Mouse (Mus musculus) forebrain, embryonic 11.5 days (tissue): ENCODE measurements around the gene Col23a1. TPM values are rescaled to one million over a fixed set of nuclear protein-coding genes. Genes with fewer than 3 reads are reported as not detected.

ENCODE experiments used
- ATAC-seq: fragments of 200-750 bp; cut with Nextera tagmentation; replicated peaks from 2 replicates; pipeline ENCODE4 v1.8.0; 2017; ENCODE audit warnings: moderate TSS enrichment; ENCODE audit not compliant: low FRiP score
- DNase-seq: peaks from one replicate; pipeline ENCODE4 v3.0.0-alpha.2; 2017; ENCODE audit warnings: low spot score
- H3K27ac ChIP-seq: fragments of 300-500 bp; sonication (generic); 2 replicates; pipeline ENCODE4 v1.5.1; 2014; ENCODE audit warnings: low read depth, low read length
- H3K27me3 ChIP-seq: fragments of 300-500 bp; sonication (generic); 2 replicates; pipeline ENCODE4 v1.6.1; 2014; ENCODE audit warnings: mild to moderate bottlenecking, low read length, mixed read lengths; ENCODE audit not compliant: control insufficient read depth, insufficient read depth
- H3K36me3 ChIP-seq: fragments of 300-500 bp; sonication (generic); 2 replicates; pipeline ENCODE4 v1.6.1; 2014; ENCODE audit warnings: mild to moderate bottlenecking, low read length, moderate library complexity, mixed read lengths; ENCODE audit not compliant: control insufficient read depth, insufficient read depth
- H3K4me1 ChIP-seq: fragments of 300-500 bp; sonication (generic); replicated peaks from 2 replicates; pipeline ENCODE4 v1.6.1; 2014; ENCODE audit warnings: low read length, mixed read lengths; ENCODE audit not compliant: control insufficient read depth, insufficient read depth
- H3K4me2 ChIP-seq: fragments of 300-500 bp; sonication (generic); 2 replicates; pipeline ENCODE4 v1.6.1; 2014; ENCODE audit warnings: low read depth, mild to moderate bottlenecking, low read length, moderate library complexity, mixed read lengths; ENCODE audit not compliant: severe bottlenecking
- H3K4me3 ChIP-seq: fragments of 300-500 bp; sonication (generic); 2 replicates; pipeline ENCODE4 v1.5.1; 2014; ENCODE audit warnings: low read depth, low read length
- H3K9ac ChIP-seq: fragments of 300-500 bp; sonication (generic); 2 replicates; pipeline ENCODE4 v1.6.1; 2014; ENCODE audit warnings: low read length
- H3K9me3 ChIP-seq: fragments of 300-500 bp; sonication (generic); 2 replicates; pipeline ENCODE4 v1.6.1; 2016; ENCODE audit warnings: low read length, mixed read lengths; ENCODE audit not compliant: control insufficient read depth
- WGBS: fragments of 180-500 bp; shearing (Covaris S2); extraction: QIAGEN DNeasy Blood & Tissue Kit; methylation state at CpG from one replicate; pipeline ENCODE4 v1.1.7; 2014; 5-methylcytosine and 5-hydroxymethylcytosine counted together
- polyA plus RNA-seq: library from polyadenylated mRNA; unstranded; fragments of >200 nt; fragmentation: Nextera tagmentation; extraction: Ambion mirVana; gene quantifications from 2 replicates; pipeline ENCODE4 v1.2.1, GENCODE M21; 2014

Col23a1 gene
- polyA plus RNA-seq, 1 experiment from 2014 or later, result 7.5 TPM

GRCm38 (mm10) chr11:51619409-51620060 lies 329.8 kb downstream of the Col23a1 start, which contains the start of gene Nhp2:
Gene Nhp2, plus strand, starts transcription at chr11:51619735.
- H3K27me3 ChIP-seq, result no peaks in the 10 kb centered on the region
- ATAC-seq (peak; percentile 94), DNase-seq (peak; percentile 96)
- H3K9ac ChIP-seq, result peak within 1 kb of the TSS; percentile 74
- WGBS, result under 1% methylated on average over 51 of the region's 51 CpGs
- H3K4me3 ChIP-seq, result peak within 1 kb of the TSS; percentile 68
- H3K9me3 ChIP-seq, result no peaks in the 10 kb centered on the region
- peaks cover 6% of the 10 kb centered on the region for H3K36me3 ChIP-seq
- H3K4me2 ChIP-seq, result peak within 1 kb of the TSS; percentile 53
- H3K4me1 ChIP-seq, result peaks cover 10% of the 10 kb centered on the region
- H3K27ac ChIP-seq, result no peak within 1 kb of the TSS

GRCm38 (mm10) chr11:51620084-51620483 lies 330.4 kb downstream of the Col23a1 start:
- Histone ChIP-seq H3K27ac (no peak overlapping the region), H3K4me1 (peaks cover 10% of the 10 kb centered on the region), H3K9ac (peak overlapping the region; percentile 74), H3K9me3 (no peaks in the 10 kb centered on the region), H3K36me3 (peaks cover 8% of the 10 kb centered on the region), H3K4me3 (peak overlapping the region; percentile 68), H3K4me2 (peak overlapping the region; percentile 53), H3K27me3 (no peaks in the 10 kb centered on the region)
- DNase-seq, result no peak
- no peak for ATAC-seq
- 1% methylated on average over 11 of the region's 11 CpGs for WGBS

- ATAC-seq (no peak), DNase-seq (no peak)
- H3K9ac ChIP-seq, result no peak overlapping the region
- no peaks in the 10 kb centered on the region for H3K9me3 ChIP-seq
- no peaks in the 10 kb centered on the region for H3K27me3 ChIP-seq
- H3K4me2 ChIP-seq, result no peak overlapping the region
- H3K27ac ChIP-seq, result no peak overlapping the region
- peaks cover 5% of the 10 kb centered on the region; the same call in 1 of the 2 replicates for H3K4me1 ChIP-seq
- H3K4me3 ChIP-seq, result no peak overlapping the region
- peaks cover 10% of the 10 kb centered on the region for H3K36me3 ChIP-seq
- WGBS, result 91% methylated on average over 2 of the region's 2 CpGs
Observed at GRCm38 (mm10) chr11:51621776-51622175, 332.1 kb downstream of the Col23a1 start.

- Histone ChIP-seq H3K4me3 (no peak overlapping the region), H3K27ac (no peak overlapping the region), H3K4me1 (peaks cover 5% of the 10 kb centered on the region; the same call in 1 of the 2 replicates), H3K9me3 (no peaks in the 10 kb centered on the region), H3K4me2 (no peak overlapping the region), H3K27me3 (no peaks in the 10 kb centered on the region), H3K9ac (no peak overlapping the region), H3K36me3 (peaks cover 10% of the 10 kb centered on the region)
- DNase-seq (no peak), ATAC-seq (no peak)
- WGBS, result 92% methylated on average over 7 of the region's 7 CpGs
Observed at GRCm38 (mm10) chr11:51622971-51623491, 333.3 kb downstream of the Col23a1 start.

- 86% methylated on average over 5 of the region's 5 CpGs for WGBS
- Histone ChIP-seq H3K4me1 (peaks cover 5% of the 10 kb centered on the region; the same call in 1 of the 2 replicates), H3K9ac (no peak overlapping the region), H3K27ac (no peak overlapping the region), H3K27me3 (no peaks in the 10 kb centered on the region), H3K4me2 (no peak overlapping the region), H3K36me3 (peaks cover 10% of the 10 kb centered on the region), H3K9me3 (no peaks in the 10 kb centered on the region), H3K4me3 (no peak overlapping the region)
- DNase-seq (no peak), ATAC-seq (no peak)
Observed at GRCm38 (mm10) chr11:51625187-51625820, 335.6 kb downstream of the Col23a1 start.

- Histone ChIP-seq H3K36me3 (peaks cover 10% of the 10 kb centered on the region), H3K4me1 (no peaks in the 10 kb centered on the region), H3K27ac (no peak overlapping the region), H3K4me2 (no peak overlapping the region), H3K27me3 (no peaks in the 10 kb centered on the region), H3K9me3 (no peaks in the 10 kb centered on the region), H3K9ac (no peak overlapping the region), H3K4me3 (no peak overlapping the region)
- WGBS, result 94% methylated on average over 9 of the region's 9 CpGs
- no peak for ATAC-seq
- DNase-seq, result no peak
Observed at GRCm38 (mm10) chr11:51627425-51627824, 337.7 kb downstream of the Col23a1 start.

GRCm38 (mm10) chr11:51627907-51628306 lies 338.2 kb downstream of the Col23a1 start:
- H3K9ac ChIP-seq, result no peak overlapping the region
- H3K4me2 ChIP-seq, result no peak overlapping the region
- no peak overlapping the region for H3K27ac ChIP-seq
- ATAC-seq (no peak), DNase-seq (no peak)
- WGBS, result 91% methylated on average over 8 of the region's 8 CpGs
- no peak overlapping the region for H3K4me3 ChIP-seq
- H3K36me3 ChIP-seq, result peaks cover 10% of the 10 kb centered on the region
- H3K9me3 ChIP-seq, result no peaks in the 10 kb centered on the region
- no peaks in the 10 kb centered on the region for H3K27me3 ChIP-seq
- no peaks in the 10 kb centered on the region for H3K4me1 ChIP-seq

- H3K4me3 ChIP-seq, result no peak overlapping the region
- 88% methylated on average over 15 of the region's 15 CpGs for WGBS
Observed at GRCm38 (mm10) chr11:51629651-51630314, 340.1 kb downstream of the Col23a1 start.

More at GRCm38 (mm10) chr11:51629651-51630314, 340.1 kb downstream of the Col23a1 start:
- H3K36me3 ChIP-seq, result peaks cover 4% of the 10 kb centered on the region; the same call in 1 of the 2 replicates
- DNase-seq, result no peak
- H3K9me3 ChIP-seq, result no peaks in the 10 kb centered on the region
- H3K9ac ChIP-seq, result no peak overlapping the region
- no peaks in the 10 kb centered on the region for H3K27me3 ChIP-seq
- ATAC-seq, result no peak
- no peaks in the 10 kb centered on the region for H3K4me1 ChIP-seq
- H3K4me2 ChIP-seq, result no peak overlapping the region
- no peak overlapping the region for H3K27ac ChIP-seq
